Mouse (Mus musculus): Measurements from ENCODE around the gene Cabp2. TPM values are rescaled to one million over a fixed set of nuclear protein-coding genes. Genes with fewer than 3 reads are reported as not detected.

The Cabp2 gene
- not detected in 2 replicates for polyA plus RNA-seq (2012; ENCODE audit: low replicate concordance)

DNA sequence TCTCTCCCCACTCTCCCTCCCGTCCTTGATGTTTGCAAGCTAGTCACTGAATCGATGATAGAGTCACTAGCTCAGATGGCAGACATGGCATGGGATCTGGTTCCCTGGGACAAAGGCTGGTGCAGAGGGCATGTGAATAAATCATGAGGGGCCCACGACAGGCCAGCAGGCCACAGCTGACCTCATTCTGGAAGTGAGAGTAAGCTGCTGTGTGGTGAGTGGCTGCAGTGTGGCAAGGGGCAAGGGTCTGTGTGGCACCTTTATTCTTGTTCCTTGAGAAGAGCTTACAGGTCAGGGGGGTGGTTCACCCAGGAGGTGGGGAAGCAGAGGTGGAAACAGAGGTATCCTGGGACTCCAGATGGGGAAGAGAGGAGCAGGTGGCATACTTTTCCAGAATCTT, at the start of gene Cabp2:
Gene Cabp2 (plus strand): TSS at position 185 of the 400 bp plus-strand sequence.

DNA sequence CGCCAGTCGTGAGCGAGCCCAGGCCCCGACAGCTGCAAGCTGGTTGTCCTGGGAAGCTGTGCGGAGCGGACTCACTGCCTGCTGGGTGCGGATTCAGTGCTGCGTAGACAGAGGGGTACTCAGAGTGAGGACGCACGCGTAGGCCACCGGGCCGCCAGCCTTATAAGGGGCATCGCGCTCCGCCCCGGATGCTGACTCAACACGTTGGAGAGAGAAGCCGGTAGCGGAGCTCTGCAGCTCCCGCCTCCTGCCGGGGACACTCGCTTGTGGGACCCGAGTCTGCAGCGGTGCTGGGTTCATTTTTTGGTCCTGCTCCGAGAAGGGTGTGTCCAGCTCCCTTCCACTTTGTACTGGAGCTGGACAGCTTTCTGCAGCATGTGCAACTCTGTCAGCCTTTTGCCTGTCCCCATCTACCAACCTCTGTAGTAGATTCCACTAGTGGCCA, 43.6 kb upstream of the Cabp2 start, which contains the start of gene Gstp1:
Gene Gstp1 (minus strand): TSS at position 198 of the 445 bp plus-strand sequence.

DNA sequence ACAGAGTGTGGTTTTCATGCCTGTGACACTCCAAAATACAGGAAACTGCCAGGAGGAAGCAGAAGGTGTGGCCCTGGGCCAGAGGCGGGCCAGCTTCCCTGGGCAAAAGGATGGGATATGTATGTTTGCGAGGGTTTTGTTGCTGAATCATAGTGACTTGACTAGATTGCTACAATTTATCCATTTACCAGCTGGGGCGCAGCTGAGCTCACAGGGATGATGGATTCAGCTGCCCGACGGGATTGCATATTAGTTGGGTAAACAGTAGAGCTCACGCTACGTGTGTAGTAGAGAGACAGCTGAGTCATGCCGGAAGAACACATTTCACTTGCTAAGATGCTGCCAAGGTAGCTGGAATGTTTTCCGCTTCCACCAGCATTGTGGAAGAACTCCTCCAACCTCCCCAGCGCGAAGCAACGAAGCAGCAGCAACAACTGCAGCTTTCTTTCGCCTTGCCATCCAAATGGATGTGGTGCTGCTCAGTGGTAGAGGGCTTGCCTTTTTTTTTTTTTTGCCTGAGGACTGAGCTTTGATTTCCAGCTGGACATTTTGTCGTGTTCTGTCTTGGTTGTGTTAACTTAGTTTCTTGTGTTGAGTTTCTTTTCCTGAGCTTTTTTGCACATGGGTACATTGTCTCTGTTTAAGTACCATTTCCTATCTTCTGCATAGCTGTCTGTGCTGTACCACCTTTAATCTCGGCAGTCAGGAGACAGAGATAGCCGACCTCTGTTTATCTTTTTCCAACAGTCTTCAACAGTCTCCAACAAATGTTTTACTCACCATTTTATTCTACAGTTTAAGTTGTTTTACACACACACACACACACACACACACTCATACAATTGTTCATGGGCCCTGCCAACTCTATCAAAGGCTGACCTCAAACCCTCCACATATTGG, 35.2 kb upstream of the Cabp2 start, which contains the start of gene Gstp2:
Gene Gstp2 (minus strand): TSS at position 58 of the 900 bp plus-strand sequence.

DNA sequence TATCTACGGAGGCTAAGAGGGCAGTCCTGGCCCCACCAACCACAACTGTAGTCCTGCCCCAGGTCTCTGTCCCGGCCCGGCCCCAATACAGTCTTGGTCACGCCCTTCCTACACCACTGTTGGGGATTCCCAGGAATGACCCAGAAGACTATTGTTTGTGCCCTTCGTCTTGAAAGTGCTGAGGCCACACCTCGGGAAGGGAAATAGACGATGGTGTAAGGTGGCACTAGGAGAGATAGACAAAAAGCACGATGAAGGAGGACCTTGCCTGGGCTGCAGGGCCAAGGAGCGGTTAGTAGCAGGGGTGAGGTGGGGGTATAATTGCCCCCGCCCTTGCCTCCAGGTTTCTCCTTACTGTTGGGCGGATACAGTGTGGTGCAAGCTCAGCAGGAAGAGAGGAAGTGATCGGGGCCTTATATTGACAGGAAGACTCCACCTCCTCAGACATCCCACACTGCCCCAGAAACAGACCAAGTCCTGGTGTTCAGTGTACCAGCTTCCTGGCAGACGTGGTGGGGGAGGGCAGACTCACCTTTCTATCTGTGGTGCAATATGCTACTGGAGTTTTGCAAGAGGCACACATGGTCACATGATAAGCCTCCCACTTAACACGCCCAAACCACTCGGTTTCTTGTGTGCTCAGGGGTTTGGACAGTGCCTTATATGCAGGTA, 22.2 kb upstream of the Cabp2 start, which contains the start of gene Gstp3:
Gene Gstp3 (minus strand): TSS at position 501 of the 672 bp plus-strand sequence.

DNA sequence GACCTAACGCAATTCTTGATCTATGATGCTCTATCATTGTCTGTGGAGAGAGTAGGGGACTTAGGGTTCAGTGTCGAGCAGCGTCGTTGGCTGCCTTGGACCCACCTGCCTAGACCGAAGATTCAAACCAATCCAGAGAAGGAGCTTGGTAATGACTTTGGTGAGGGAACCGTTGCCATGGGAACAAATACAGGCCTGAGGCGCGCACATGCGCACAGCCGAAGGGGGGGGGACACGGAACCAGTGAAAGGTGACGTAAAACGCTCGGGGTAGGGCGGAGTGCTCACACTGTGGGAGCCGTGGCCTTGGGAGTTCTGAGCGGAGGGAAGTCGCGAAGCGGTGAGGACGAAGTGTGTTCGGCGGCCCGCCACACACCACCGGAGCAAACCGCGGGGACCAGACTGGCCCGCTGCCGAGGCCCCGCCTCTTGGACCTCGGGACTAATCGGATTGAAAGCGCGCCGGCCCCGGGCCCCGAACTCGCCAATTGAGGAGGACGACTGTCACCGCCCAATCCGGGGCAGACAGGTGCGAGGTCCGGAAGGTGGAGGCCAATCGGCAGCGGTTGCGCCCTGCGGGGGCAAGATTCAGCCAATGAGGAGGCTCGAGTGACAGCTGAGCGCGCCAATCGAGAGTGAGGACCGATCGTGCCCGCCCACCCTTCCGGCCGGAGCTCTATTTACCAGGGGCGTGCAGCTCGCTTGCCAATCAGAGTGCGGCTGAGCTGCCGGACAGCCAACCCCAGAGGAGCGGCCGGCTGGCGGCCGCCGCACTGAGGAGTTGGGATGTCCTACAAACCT, 15.5 kb downstream of the Cabp2 start, which contains the start of gene Cdk2ap2:
Gene Cdk2ap2 (plus strand): TSS at position 541 of the 799 bp plus-strand sequence.

DNA sequence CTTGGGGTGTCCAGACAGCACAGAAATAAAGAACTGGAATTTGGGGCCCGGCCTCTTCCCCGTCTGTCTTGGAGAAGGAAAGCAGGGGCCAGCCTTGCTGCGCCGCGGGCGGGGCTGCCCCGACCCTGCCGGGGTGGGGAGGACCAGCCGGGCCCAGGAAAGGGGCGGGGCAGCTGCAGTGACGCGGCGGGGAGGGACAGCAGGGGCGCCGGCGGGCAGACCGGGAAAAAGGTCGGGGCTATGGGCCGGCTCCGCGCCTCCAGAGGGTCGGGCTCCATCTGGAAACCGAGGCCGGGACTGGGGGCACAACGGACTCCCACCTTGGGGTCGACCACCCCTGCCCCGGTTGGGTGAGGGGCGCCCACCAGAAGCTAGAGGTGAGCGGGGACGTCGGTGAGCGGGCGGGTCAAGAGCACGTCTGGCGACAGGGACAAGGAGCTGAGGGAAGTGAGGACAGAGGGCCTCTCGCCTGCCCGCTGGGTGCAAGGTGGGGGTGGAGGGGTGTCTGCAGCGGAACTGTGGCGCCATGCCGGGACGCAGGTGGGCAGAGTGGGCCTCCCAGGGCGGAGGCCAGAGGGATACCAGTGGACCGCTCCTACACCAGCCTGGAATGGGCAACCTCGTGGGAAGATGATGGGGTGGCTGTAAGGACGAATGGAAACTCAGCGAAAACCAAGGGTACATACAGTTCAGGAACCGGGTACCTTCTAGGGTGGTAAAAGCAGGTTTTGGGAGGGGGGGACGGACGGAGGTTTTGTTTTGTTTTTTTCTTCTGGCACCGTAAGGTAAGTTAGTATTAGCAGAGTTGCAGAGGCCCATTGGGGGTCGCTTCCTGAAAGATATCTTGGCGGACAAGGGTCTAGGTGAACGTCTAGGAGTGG, 18.7 kb downstream of the Cabp2 start, which contains the start of gene Pitpnm1:
Gene Pitpnm1 (plus strand): TSS at position 162 of the 881 bp plus-strand sequence.

DNA sequence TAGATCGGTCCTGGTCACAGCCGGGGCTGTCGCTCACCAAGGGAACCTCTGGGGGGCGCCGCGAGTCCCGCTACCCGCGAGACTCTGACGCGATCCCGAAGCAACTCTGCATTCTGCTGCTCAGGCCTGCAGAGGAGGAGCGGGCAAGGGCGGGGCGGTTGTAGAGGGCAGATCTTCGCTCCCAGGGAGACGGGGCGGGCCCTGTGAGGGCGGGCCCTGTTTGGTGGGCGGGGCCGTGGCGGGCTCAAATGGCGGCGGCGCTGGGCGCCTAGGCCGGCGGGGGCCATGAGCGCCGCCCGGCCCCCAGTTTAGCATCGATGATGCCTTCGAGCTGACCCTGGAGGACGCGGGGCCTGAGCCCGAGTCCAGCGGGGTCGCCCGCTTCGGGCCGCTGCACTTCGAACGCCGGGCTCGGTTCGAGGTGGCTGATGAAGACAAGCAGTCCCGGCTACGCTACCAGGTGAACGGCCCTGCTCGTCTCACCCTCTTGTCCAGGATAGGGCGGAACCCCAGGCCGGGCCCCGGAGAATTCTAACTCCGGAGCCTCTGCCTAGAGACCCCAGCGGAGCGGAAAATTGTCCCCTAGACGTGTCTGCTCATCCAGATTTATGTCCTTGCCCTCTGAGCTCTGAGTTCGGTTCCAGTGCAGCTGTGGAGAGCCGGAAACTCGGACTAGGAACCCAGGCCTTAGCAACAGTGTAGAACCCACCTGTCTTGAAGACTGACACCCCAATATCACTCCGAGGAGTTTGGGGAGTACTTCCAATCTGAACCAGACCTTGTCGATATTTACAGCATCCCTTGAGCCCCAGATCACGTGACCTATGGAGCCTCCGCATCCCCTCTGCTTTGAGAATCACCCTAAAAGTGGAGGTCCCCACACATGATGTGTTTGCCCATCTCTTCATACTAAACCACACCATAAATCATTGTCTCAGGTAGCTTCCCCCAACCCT, 44.6 kb downstream of the Cabp2 start, which contains the start of gene Aip:
Gene Aip (minus strand): TSS at position 118 of the 956 bp plus-strand sequence.

Other genes with a start within 250 kb of the Cabp2 start
- 10.5 and 28.9 TPM in 2 replicates for gene Chka, start 229.8 kb upstream of the Cabp2 start, polyA plus RNA-seq (2012; ENCODE audit: low replicate concordance)
- gene Tcirg1, start 174.4 kb upstream of the Cabp2 start, polyA plus RNA-seq (2012; ENCODE audit: low replicate concordance) = 168 and 319 TPM in 2 replicates
- gene Ndufs8, start 168.8 kb upstream of the Cabp2 start, polyA plus RNA-seq (2012; ENCODE audit: low replicate concordance) = 14.4 and 178 TPM in 2 replicates
- 12.9 and 17.0 TPM in 2 replicates for gene Aldh3b1, start 151.8 kb upstream of the Cabp2 start, polyA plus RNA-seq (2012; ENCODE audit: low replicate concordance)
- 560 and 780 TPM in 2 replicates for gene Unc93b1, start 146.4 kb upstream of the Cabp2 start, polyA plus RNA-seq (2012; ENCODE audit: low replicate concordance)
- 0.03 TPM in 1 of 2 replicates, not detected in the other for gene Aldh3b3, start 122.9 kb upstream of the Cabp2 start, polyA plus RNA-seq (2012; ENCODE audit: low replicate concordance)
- 0.14 and 1.1 TPM in 2 replicates for gene Aldh3b2, start 109.2 kb upstream of the Cabp2 start, polyA plus RNA-seq (2012; ENCODE audit: low replicate concordance)
- gene Acy3, start 95.0 kb upstream of the Cabp2 start, polyA plus RNA-seq (2012; ENCODE audit: low replicate concordance) = 0.24 and 2.2 TPM in 2 replicates
- not detected in 2 replicates for gene Tbx10, start 88.8 kb upstream of the Cabp2 start, polyA plus RNA-seq (2012; ENCODE audit: low replicate concordance)
- gene Nudt8, start 81.0 kb upstream of the Cabp2 start, polyA plus RNA-seq (2012; ENCODE audit: low replicate concordance) = 15.0 and 27.5 TPM in 2 replicates
- gene Gm49405, start 81.0 kb upstream of the Cabp2 start, polyA plus RNA-seq (2012; ENCODE audit: low replicate concordance) = 6.1 and 8.0 TPM in 2 replicates
- gene Doc2g, start 78.3 kb upstream of the Cabp2 start, polyA plus RNA-seq (2012; ENCODE audit: low replicate concordance) = 8.9 and 23.7 TPM in 2 replicates
- gene Ndufv1, start 68.8 kb upstream of the Cabp2 start, polyA plus RNA-seq (2012; ENCODE audit: low replicate concordance) = 57.0 and 132 TPM in 2 replicates
- gene Gstp1, start 43.6 kb upstream of the Cabp2 start, polyA plus RNA-seq (2012; ENCODE audit: low replicate concordance) = 64.6 and 210 TPM in 2 replicates
- gene Gstp2, start 35.6 kb upstream of the Cabp2 start, polyA plus RNA-seq (2012; ENCODE audit: low replicate concordance) = 0.47 and 0.56 TPM in 2 replicates
- 8.4 and 10.8 TPM in 2 replicates for gene Gstp3, start 22.0 kb upstream of the Cabp2 start, polyA plus RNA-seq (2012; ENCODE audit: low replicate concordance)
- 251 and 401 TPM in 2 replicates for gene Cdk2ap2, start 15.6 kb downstream of the Cabp2 start, polyA plus RNA-seq (2012; ENCODE audit: low replicate concordance)
- gene Pitpnm1, start 18.4 kb downstream of the Cabp2 start, polyA plus RNA-seq (2012; ENCODE audit: low replicate concordance) = 226 and 266 TPM in 2 replicates
- 166 and 283 TPM in 2 replicates for gene Aip, start 44.3 kb downstream of the Cabp2 start, polyA plus RNA-seq (2012; ENCODE audit: low replicate concordance)
- gene Gpr152, start 58.2 kb downstream of the Cabp2 start, polyA plus RNA-seq (2012; ENCODE audit: low replicate concordance) = 0.06 TPM in 1 of 2 replicates, not detected in the other
- 2.9 and 3.2 TPM in 2 replicates for gene Cabp4, start 62.5 kb downstream of the Cabp2 start, polyA plus RNA-seq (2012; ENCODE audit: low replicate concordance)
- 197 and 258 TPM in 2 replicates for gene Coro1b, start 67.0 kb downstream of the Cabp2 start, polyA plus RNA-seq (2012; ENCODE audit: low replicate concordance)
- gene Ptprcap, start 72.0 kb downstream of the Cabp2 start, polyA plus RNA-seq (2012; ENCODE audit: low replicate concordance) = 1,796 and 2,730 TPM in 2 replicates
- 46.3 and 105 TPM in 2 replicates for gene Rps6kb2, start 81.8 kb downstream of the Cabp2 start, polyA plus RNA-seq (2012; ENCODE audit: low replicate concordance)
- 40.4 and 54.0 TPM in 2 replicates for gene Carns1, start 93.9 kb downstream of the Cabp2 start, polyA plus RNA-seq (2012; ENCODE audit: low replicate concordance)
- 638 and 694 TPM in 2 replicates for gene Tbc1d10c, start 109.7 kb downstream of the Cabp2 start, polyA plus RNA-seq (2012; ENCODE audit: low replicate concordance)
- gene Ppp1ca, start 110.5 kb downstream of the Cabp2 start, polyA plus RNA-seq (2012; ENCODE audit: low replicate concordance) = 456 and 607 TPM in 2 replicates
- gene Rad9a, start 120.1 kb downstream of the Cabp2 start, polyA plus RNA-seq (2012; ENCODE audit: low replicate concordance) = 45.2 and 49.9 TPM in 2 replicates
- 130 and 210 TPM in 2 replicates for gene Clcf1, start 132.7 kb downstream of the Cabp2 start, polyA plus RNA-seq (2012; ENCODE audit: low replicate concordance)
- 0.75 and 163 TPM in 2 replicates for gene AC109138.7, start 132.8 kb downstream of the Cabp2 start, polyA plus RNA-seq (2012; ENCODE audit: low replicate concordance)
- gene Pold4, start 150.3 kb downstream of the Cabp2 start, polyA plus RNA-seq (2012; ENCODE audit: low replicate concordance) = 157 and 158 TPM in 2 replicates
- gene Ssh3, start 187.6 kb downstream of the Cabp2 start, polyA plus RNA-seq (2012; ENCODE audit: low replicate concordance) = 27.8 and 60.7 TPM in 2 replicates
- 25.1 and 46.7 TPM in 2 replicates for gene Ankrd13d, start 201.6 kb downstream of the Cabp2 start, polyA plus RNA-seq (2012; ENCODE audit: low replicate concordance)
- gene Grk2, start 224.6 kb downstream of the Cabp2 start, polyA plus RNA-seq (2012; ENCODE audit: low replicate concordance) = 1,315 and 1,512 TPM in 2 replicates

Measured in hematopoietic multipotent progenitor cell, adult 10-12 weeks (in vitro differentiated cells).